Mouse (Mus musculus): ENCODE measurements around the gene Map4k2. TPM values are rescaled to one million over a fixed set of nuclear protein-coding genes. Genes with fewer than 3 reads are reported as not detected.
"Not testable (repeated sequence)": the region's sequence is repeated elsewhere in the genome, so short reads cannot be mapped to it uniquely, and the experiment has no call there.

Map4k2 gene
- 39.6 and 70.3 TPM in 2 replicates for total RNA-seq (2021)
- long read RNA-seq, experiment 1, full-length matches to known transcripts = 7 of 15 reads
- long read RNA-seq, experiment 1, partial matches to known transcripts = 6 of 15 reads
- long read RNA-seq, experiment 1, other reads (novel, unspliced or antisense) = 2 of 15 reads
- long read RNA-seq, experiment 2, full-length matches to known transcripts = 3 of 21 reads
- long read RNA-seq, experiment 2, partial matches to known transcripts = 11 of 21 reads
- long read RNA-seq, experiment 2, other reads (novel, unspliced or antisense) = 7 of 21 reads

GRCm38 (mm10) chr19:6340524-6341452 is at the start of gene Map4k2:
Gene Map4k2 (plus strand): TSS chr19:6341135.
- DNase-seq = peak; percentile 95

- no peak for DNase-seq
Observed at GRCm38 (mm10) chr19:6292262-6292661, 48.7 kb upstream of the Map4k2 start.

GRCm38 (mm10) chr19:6294301-6294700 is 46.6 kb upstream of the Map4k2 start:
- no peak for DNase-seq

GRCm38 (mm10) chr19:6296551-6297210 is 44.3 kb upstream of the Map4k2 start:
- DNase-seq = no peak

- peak; percentile 88 for DNase-seq
Observed at GRCm38 (mm10) chr19:6297641-6298040, 43.3 kb upstream of the Map4k2 start.

GRCm38 (mm10) chr19:6299003-6299402 is 41.9 kb upstream of the Map4k2 start:
- DNase-seq = no peak

GRCm38 (mm10) chr19:6299450-6300267 is 41.3 kb upstream of the Map4k2 start:
- DNase-seq = peak; percentile 36

- no peak for DNase-seq
Observed at GRCm38 (mm10) chr19:6300402-6300841, 40.5 kb upstream of the Map4k2 start.

GRCm38 (mm10) chr19:6302114-6302513 is 38.8 kb upstream of the Map4k2 start:
- no peak for DNase-seq

GRCm38 (mm10) chr19:6302522-6302921 is 38.4 kb upstream of the Map4k2 start:
- no peak for DNase-seq

GRCm38 (mm10) chr19:6303831-6304230 is 37.1 kb upstream of the Map4k2 start:
- DNase-seq = peak; percentile 34

GRCm38 (mm10) chr19:6304787-6305516 is 36.0 kb upstream of the Map4k2 start:
- peak; percentile 97 for DNase-seq

GRCm38 (mm10) chr19:6305517-6306115 is 35.3 kb upstream of the Map4k2 start:
- no peak for DNase-seq

- DNase-seq = peak; percentile 91
Observed at GRCm38 (mm10) chr19:6306137-6306551, 34.8 kb upstream of the Map4k2 start, which contains the start of gene Cdc42bpg. Gene Cdc42bpg (plus strand): TSS chr19:6306456.

GRCm38 (mm10) chr19:6306586-6306985 is 34.3 kb upstream of the Map4k2 start:
- DNase-seq = peak; percentile 93

- peak; percentile 67 for DNase-seq
Observed at GRCm38 (mm10) chr19:6307733-6308531, 33.0 kb upstream of the Map4k2 start.

- no peak for DNase-seq
Observed at GRCm38 (mm10) chr19:6310181-6310580, 30.8 kb upstream of the Map4k2 start.

- DNase-seq = not testable (repeated sequence)
Observed at GRCm38 (mm10) chr19:6311783-6312182, 29.2 kb upstream of the Map4k2 start.

GRCm38 (mm10) chr19:6313796-6314195 is 27.1 kb upstream of the Map4k2 start:
- no peak for DNase-seq

GRCm38 (mm10) chr19:6314513-6314912 is 26.4 kb upstream of the Map4k2 start:
- DNase-seq = no peak
